Mouse (Mus musculus) embryonic facial prominence, embryonic 10.5 days (tissue): ENCODE results near the gene Rpl10. TPM values are rescaled to one million over a fixed set of nuclear protein-coding genes. Genes with fewer than 3 reads are reported as not detected.
A peak's percentile ranks its signal among the peaks of the same experiment; 100 is the strongest.

Experiments used
- DNase-seq: peaks from one replicate; pipeline ENCODE4 v3.0.0-alpha.2; 2017; ENCODE audit warnings: low spot score
- H3K27ac ChIP-seq: fragments of 300-500 bp; sonication (generic); replicated peaks from 2 replicates; pipeline ENCODE4 v1.5.1; 2016; ENCODE audit warnings: mild to moderate bottlenecking
- H3K27me3 ChIP-seq: fragments of 300-500 bp; sonication (generic); replicated peaks from 2 replicates; pipeline ENCODE4 v1.6.1; 2016; ENCODE audit warnings: low read depth, mild to moderate bottlenecking; ENCODE audit not compliant: poor library complexity, severe bottlenecking
- H3K36me3 ChIP-seq: fragments of 300-500 bp; sonication (generic); replicated peaks from 2 replicates; pipeline ENCODE4 v1.6.1; 2016; ENCODE audit warnings: mild to moderate bottlenecking, moderate library complexity
- H3K4me1 ChIP-seq: fragments of 300-500 bp; sonication (generic); 2 replicates; pipeline ENCODE4 v1.6.1; 2016
- H3K4me3 ChIP-seq: fragments of 300-500 bp; sonication (generic); 2 replicates; pipeline ENCODE4 v1.5.1; 2016; ENCODE audit warnings: mild to moderate bottlenecking, moderate library complexity
- H3K9me3 ChIP-seq: fragments of 300-500 bp; sonication (generic); 2 replicates; pipeline ENCODE4 v1.6.1; 2016; ENCODE audit warnings: mild to moderate bottlenecking
- WGBS: fragments of 180-500 bp; shearing (Covaris S2); methylation state at CpG from one replicate; pipeline ENCODE4 v1.1.7; 2016; 5-methylcytosine and 5-hydroxymethylcytosine counted together
- microRNA-seq: library from miRNA; unstranded; fragments of <30 nt; microRNA quantifications from one replicate; pipeline ENCODE4, GENCODE M21; 2017
- polyA plus RNA-seq: library from polyadenylated mRNA; unstranded; fragments of >200 nt; fragmentation: Nextera tagmentation; extraction: Ambion mirVana; gene quantifications from 2 replicates; pipeline ENCODE4 v1.2.1, GENCODE M21; 2016

Rpl10 gene
- polyA plus RNA-seq, 1 experiment from 2014 or later, result 846 TPM

- Histone ChIP-seq H3K9me3 (no peaks in the 10 kb centered on the region), H3K27ac (peak overlapping the region; percentile 86), H3K27me3 (no peaks in the 10 kb centered on the region; the same call in 1 of the 2 replicates), H3K4me1 (peaks cover 16% of the 10 kb centered on the region), H3K4me3 (peak overlapping the region; percentile 73), H3K36me3 (0 out of 2 replicates have a peak, but pooled peaks cover 3% of the 10 kb centered on the region)
- 17% methylated on average over 39 of the region's 39 CpGs for WGBS
- peak; percentile 86 for DNase-seq
Measured at GRCm38 (mm10) chrX:74282395-74283091, 11.9 kb downstream of the Rpl10 start.

GRCm38 (mm10) chrX:74283092-74283437, 12.5 kb downstream of the Rpl10 start:
- H3K27me3 ChIP-seq, result no peaks in the 10 kb centered on the region; the same call in 1 of the 2 replicates
- peak overlapping the region; percentile 86 for H3K27ac ChIP-seq
- peaks cover 7% of the 10 kb centered on the region; the same call in 1 of the 2 replicates for H3K36me3 ChIP-seq
- 33% methylated on average over 5 of the region's 5 CpGs for WGBS
- H3K4me3 ChIP-seq, result peak overlapping the region; percentile 73
- H3K9me3 ChIP-seq, result no peaks in the 10 kb centered on the region
- DNase-seq, result no peak
- peaks cover 16% of the 10 kb centered on the region for H3K4me1 ChIP-seq

GRCm38 (mm10) chrX:74293431-74293830, 22.8 kb downstream of the Rpl10 start:
- Histone ChIP-seq H3K4me1 (peaks cover 6% of the 10 kb centered on the region), H3K36me3 (peaks cover 18% of the 10 kb centered on the region)
- WGBS, result 79% methylated on average over 4 of the region's 4 CpGs

GRCm38 (mm10) chrX:74296538-74297448, 26.2 kb downstream of the Rpl10 start, which contains the start of gene Atp6ap1:
Atp6ap1 (plus strand) TSS chrX:74297097.
- Histone ChIP-seq H3K4me1 (peaks cover 6% of the 10 kb centered on the region), H3K36me3 (peaks cover 27% of the 10 kb centered on the region), H3K27me3 (no peaks in the 10 kb centered on the region), H3K4me3 (peak within 1 kb of the TSS; percentile 75), H3K9me3 (no peaks in the 10 kb centered on the region), H3K27ac (peak within 1 kb of the TSS; percentile 85)
- peak; percentile 92 for DNase-seq
- 17% methylated on average over 37 of the region's 37 CpGs for WGBS

More at GRCm38 (mm10) chrX:74293431-74293830, 22.8 kb downstream of the Rpl10 start:
- no peaks in the 10 kb centered on the region for H3K9me3 ChIP-seq
- no peaks in the 10 kb centered on the region for H3K27me3 ChIP-seq
- H3K4me3 ChIP-seq, result no peak overlapping the region
- DNase-seq, result no peak
- no peak overlapping the region for H3K27ac ChIP-seq

- Histone ChIP-seq H3K9me3 (no peaks in the 10 kb centered on the region), H3K36me3 (peaks cover 42% of the 10 kb centered on the region), H3K27ac (no peak overlapping the region), H3K4me3 (no peak overlapping the region), H3K27me3 (no peaks in the 10 kb centered on the region), H3K4me1 (peaks cover 6% of the 10 kb centered on the region)
- WGBS, result 93% methylated on average over 1 of the region's 1 CpGs
- no peak for DNase-seq
Measured at GRCm38 (mm10) chrX:74298348-74298747, 27.7 kb downstream of the Rpl10 start.

- 91% methylated on average over 3 of the region's 3 CpGs for WGBS
- DNase-seq, result no peak
- H3K4me1 ChIP-seq, result peaks cover 6% of the 10 kb centered on the region
- H3K36me3 ChIP-seq, result peaks cover 50% of the 10 kb centered on the region
- no peak overlapping the region for H3K27ac ChIP-seq
- H3K27me3 ChIP-seq, result no peaks in the 10 kb centered on the region
- H3K9me3 ChIP-seq, result no peaks in the 10 kb centered on the region
- H3K4me3 ChIP-seq, result no peak overlapping the region
Measured at GRCm38 (mm10) chrX:74299721-74300120, 29.1 kb downstream of the Rpl10 start.

- 19% methylated on average over 41 of the region's 41 CpGs for WGBS
- Histone ChIP-seq H3K9me3 (no peaks in the 10 kb centered on the region), H3K27ac (peak within 1 kb of the TSS; percentile 91), H3K27me3 (no peaks in the 10 kb centered on the region), H3K4me1 (peaks cover 11% of the 10 kb centered on the region), H3K36me3 (peaks cover 79% of the 10 kb centered on the region), H3K4me3 (peak within 1 kb of the TSS; percentile 68)
- peak; percentile 85 for DNase-seq
Measured at GRCm38 (mm10) chrX:74304867-74305700, 34.5 kb downstream of the Rpl10 start, which contains the start of gene Gdi1. Gdi1 (plus strand) TSS chrX:74304998.

- H3K4me1 ChIP-seq, result peaks cover 8% of the 10 kb centered on the region; the same call in 1 of the 2 replicates
- DNase-seq, result peak; percentile 89
- H3K27me3 ChIP-seq, result no peaks in the 10 kb centered on the region
- whole genome bisulfite sequencing, result 22% methylated on average over 59 of the region's 59 CpGs
- peak within 1 kb of the TSS; percentile 89 for H3K27ac ChIP-seq
- peaks cover 53% of the 10 kb centered on the region for H3K36me3 ChIP-seq
- H3K4me3 ChIP-seq, result peak within 1 kb of the TSS; percentile 73
- no peaks in the 10 kb centered on the region for H3K9me3 ChIP-seq
Measured at GRCm38 (mm10) chrX:74312540-74313464, 42.2 kb downstream of the Rpl10 start, which contains the start of gene Fam50a. Fam50a (plus strand) TSS chrX:74313033.

Small RNA genes within 50 kb of the gene (microRNA-seq; reads per million reads assigned to microRNA genes)
- gene Mir7091, result not detected
- not detected for gene Mir7092

Other genes starting within 250 kb of the Rpl10 start
- 54.0 and 62.2 TPM in 2 replicates for gene Irak1, start 246.9 kb upstream of the Rpl10 start, polyA plus RNA-seq
- gene Opn1mw, start 143.3 kb upstream of the Rpl10 start, polyA plus RNA-seq, result not detected in 2 replicates
- 12.4 and 15.7 TPM in 2 replicates for gene Mecp2, start 135.4 kb upstream of the Rpl10 start, polyA plus RNA-seq
- not detected in 2 replicates for gene Tex28, start 103.0 kb upstream of the Rpl10 start, polyA plus RNA-seq
- gene Tktl1, start 93.6 kb upstream of the Rpl10 start, polyA plus RNA-seq, result 0.10 TPM in 1 of 2 replicates, not detected in the other
- gene Flna, start 21.0 kb upstream of the Rpl10 start, polyA plus RNA-seq, result 315 and 331 TPM in 2 replicates
- 25.9 and 27.8 TPM in 2 replicates for gene Emd, start 16.1 kb upstream of the Rpl10 start, polyA plus RNA-seq
- gene Taz, start 11.1 kb downstream of the Rpl10 start, polyA plus RNA-seq, result 68.8 and 70.4 TPM in 2 replicates
- gene Dnase1l1, start 11.5 kb downstream of the Rpl10 start, polyA plus RNA-seq, result 4.2 and 4.7 TPM in 2 replicates
- 86.4 and 91.5 TPM in 2 replicates for gene Atp6ap1, start 26.3 kb downstream of the Rpl10 start, polyA plus RNA-seq
- gene Gdi1, start 34.2 kb downstream of the Rpl10 start, polyA plus RNA-seq, result 231 and 251 TPM in 2 replicates
- gene Fam50a, start 42.2 kb downstream of the Rpl10 start, polyA plus RNA-seq, result 60.2 and 60.4 TPM in 2 replicates
- gene Plxna3, start 58.3 kb downstream of the Rpl10 start, polyA plus RNA-seq, result 18.3 and 19.6 TPM in 2 replicates
- 114 and 119 TPM in 2 replicates for gene Lage3, start 82.8 kb downstream of the Rpl10 start, polyA plus RNA-seq
- gene Ubl4a, start 102.4 kb downstream of the Rpl10 start, polyA plus RNA-seq, result 61.1 and 69.8 TPM in 2 replicates
- gene Slc10a3, start 102.5 kb downstream of the Rpl10 start, polyA plus RNA-seq, result 12.3 and 13.0 TPM in 2 replicates
- 23.7 and 23.8 TPM in 2 replicates for gene Fam3a, start 122.5 kb downstream of the Rpl10 start, polyA plus RNA-seq
- 18.7 and 18.9 TPM in 2 replicates for gene Ikbkg, start 122.5 kb downstream of the Rpl10 start, polyA plus RNA-seq
- gene G6pdx, start 158.4 kb downstream of the Rpl10 start, polyA plus RNA-seq, result 54.7 and 57.3 TPM in 2 replicates
- gene Gm6880, start 210.6 kb downstream of the Rpl10 start, polyA plus RNA-seq, result not detected in 2 replicates